Mouse (Mus musculus) naive thymus-derived CD4-positive, alpha-beta T cell, adult 2 months (primary cell): Measurements from ENCODE around the gene Nuak1.

Experiments
- DNase-seq: peaks from one replicate; pipeline ENCODE4 v3.0.0-alpha.2; 2011; ENCODE audit warnings: low read depth

The Nuak1 gene

GRCm38 (mm10) chr10:84408965-84409660 lies 31.3 kb downstream of the Nuak1 start:
- DNase-seq = no peak

- no peak for DNase-seq
These were observed 35.1 kb downstream of the Nuak1 start for GRCm38 (mm10) chr10:84405135-84405776.

- DNase-seq = no peak
These were observed 38.5 kb downstream of the Nuak1 start for GRCm38 (mm10) chr10:84401907-84402371.

GRCm38 (mm10) chr10:84401189-84401588 lies 39.2 kb downstream of the Nuak1 start:
- no peak for DNase-seq

GRCm38 (mm10) chr10:84400037-84400681 lies 40.2 kb downstream of the Nuak1 start:
- no peak for DNase-seq

GRCm38 (mm10) chr10:84397276-84397675 lies 43.1 kb downstream of the Nuak1 start:
- DNase-seq = no peak

GRCm38 (mm10) chr10:84395885-84396659 lies 44.3 kb downstream of the Nuak1 start:
- no peak for DNase-seq

- DNase-seq = no peak
These were observed 45.1 kb downstream of the Nuak1 start for GRCm38 (mm10) chr10:84395259-84395658.

GRCm38 (mm10) chr10:84393881-84394280 lies 46.5 kb downstream of the Nuak1 start:
- no peak for DNase-seq

- DNase-seq = no peak
These were observed 47.0 kb downstream of the Nuak1 start for GRCm38 (mm10) chr10:84393405-84393804.

- DNase-seq = no peak
These were observed 47.7 kb downstream of the Nuak1 start for GRCm38 (mm10) chr10:84392723-84393081.

GRCm38 (mm10) chr10:84392027-84392722 lies 48.2 kb downstream of the Nuak1 start:
- DNase-seq = no peak

- DNase-seq = no peak
These were observed 50.7 kb downstream of the Nuak1 start for GRCm38 (mm10) chr10:84389707-84390106.

GRCm38 (mm10) chr10:84388357-84389141 lies 51.8 kb downstream of the Nuak1 start:
- DNase-seq = no peak

- no peak for DNase-seq
These were observed 53.1 kb downstream of the Nuak1 start for GRCm38 (mm10) chr10:84387338-84387737.

GRCm38 (mm10) chr10:84386625-84387242 lies 53.7 kb downstream of the Nuak1 start:
- DNase-seq = no peak

- no peak for DNase-seq
These were observed 54.2 kb downstream of the Nuak1 start for GRCm38 (mm10) chr10:84386214-84386613.

- DNase-seq = no peak
These were observed 55.6 kb downstream of the Nuak1 start for GRCm38 (mm10) chr10:84384761-84385160.

- no peak for DNase-seq
These were observed 57.2 kb downstream of the Nuak1 start for GRCm38 (mm10) chr10:84382900-84383883.
